Mouse (Mus musculus): ENCODE measurements around the gene Suclg2.

- TF ChIP-seq TAL1 (IDR thresholded peaks at IDR 0.05; ENCODE audit: low read length) = no peak
- TF ChIP-seq GATA1 (IDR thresholded peaks at IDR 0.05; ENCODE audit: low read length) = no peak
Measured at GRCm38 (mm10) chr6:95485791-95486190, 232.8 kb downstream of the Suclg2 start.

Data from erythroblast, embryonic 14.5 days (primary cell).